Mouse (Mus musculus) G1E (cell line): ENCODE measurements around the gene Mrc2.

Source experiments
- CTCF ChIP-seq: IDR thresholded peaks from 2 replicates; pipeline ENCODE4 v1.5.1; 2012; ENCODE audit warnings: low read depth, low read length, inconsistent platforms, mixed read lengths
- TAL1 ChIP-seq: conservative IDR thresholded peaks from 2 replicates; pipeline ENCODE4 v1.6.1; 2012; ENCODE audit warnings: low read depth, low read length, inconsistent platforms, mixed read lengths

DNA sequence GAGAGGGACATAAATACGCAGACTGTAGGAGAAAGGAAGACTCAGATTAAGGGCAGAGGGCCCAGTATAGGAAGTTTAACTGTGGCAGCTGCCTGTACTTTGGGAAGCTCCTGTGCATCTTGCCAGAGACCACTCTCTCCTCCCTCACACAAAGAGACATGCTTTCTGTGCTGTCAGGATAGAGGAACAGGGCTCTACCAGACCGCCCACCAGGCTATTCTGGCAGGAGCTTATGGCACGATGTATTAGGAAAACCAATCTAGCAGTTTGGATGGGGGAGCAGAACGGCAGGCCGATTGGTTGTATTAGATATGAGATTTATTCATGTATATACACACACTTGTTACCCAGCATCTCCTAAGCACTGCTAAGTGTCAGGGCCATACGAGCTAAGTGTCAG is 25.3 kb downstream of the Mrc2 start:
- TF ChIP-seq CTCF = no peak
- TF ChIP-seq TAL1 = no peak
